Mouse (Mus musculus) erythroblast, embryonic 14.5 days (primary cell): Measurements from ENCODE around the gene Kcnk12. TPM values are rescaled to one million over a fixed set of nuclear protein-coding genes. Genes with fewer than 3 reads are reported as not detected.

Experiments
- H3K27me3 ChIP-seq: 2 replicates; pipeline ENCODE4 v1.6.1; 2012; ENCODE audit warnings: inconsistent platforms; ENCODE audit not compliant: control insufficient read depth
- H3K36me3 ChIP-seq: 2 replicates; pipeline ENCODE4 v1.6.1; 2012; ENCODE audit warnings: mild to moderate bottlenecking, inconsistent platforms; ENCODE audit not compliant: control insufficient read depth
- H3K4me1 ChIP-seq: 2 replicates; pipeline ENCODE4 v1.6.1; 2012; ENCODE audit warnings: inconsistent platforms; ENCODE audit not compliant: control insufficient read depth
- H3K4me3 ChIP-seq: replicated peaks from 2 replicates; pipeline ENCODE3; 2012; ENCODE audit warnings: moderate library complexity, mild to moderate bottlenecking, inconsistent platforms
- H3K9me3 ChIP-seq: 2 replicates; pipeline ENCODE4 v1.6.1; 2012; ENCODE audit warnings: low read length, inconsistent platforms, mixed read lengths; ENCODE audit not compliant: control insufficient read depth
- GATA1 ChIP-seq: IDR thresholded peaks from 2 replicates; pipeline ENCODE4 v1.6.1; 2012; ENCODE audit warnings: low read length, inconsistent platforms, mixed read lengths
- TAL1 ChIP-seq: IDR thresholded peaks from 3 replicates; pipeline ENCODE4 v1.6.1; 2012; ENCODE audit warnings: low read length, inconsistent platforms, mixed read lengths
- polyA plus RNA-seq: library from polyadenylated mRNA; stranded (reverse); fragments of >175 nt; gene quantifications from 2 replicates; pipeline ENCODE4 v1.2.3, GENCODE M21; 2012

Gene Kcnk12
- polyA plus RNA-seq, 1 experiment = 0.05 TPM

GRCm38 (mm10) chr17:87799212-87799947 is 1.6 kb upstream of the Kcnk12 start:
- no peaks in the 10 kb centered on the region for H3K36me3 ChIP-seq
- TF ChIP-seq GATA1 = no peak
- no peak for TF ChIP-seq TAL1
- H3K4me3 ChIP-seq = no peak overlapping the region
- H3K27me3 ChIP-seq = peaks cover 56% of the 10 kb centered on the region
- no peaks in the 10 kb centered on the region for H3K9me3 ChIP-seq
- H3K4me1 ChIP-seq = no peaks in the 10 kb centered on the region; the same call in 1 of the 2 replicates

GRCm38 (mm10) chr17:87798423-87798941 is 688 bp upstream of the Kcnk12 start:
- Histone ChIP-seq H3K27me3 (peaks cover 57% of the 10 kb centered on the region), H3K36me3 (no peaks in the 10 kb centered on the region), H3K9me3 (no peaks in the 10 kb centered on the region), H3K4me3 (no peak overlapping the region), H3K4me1 (no peaks in the 10 kb centered on the region; the same call in 1 of the 2 replicates)
- TF ChIP-seq TAL1 (no peak), GATA1 (no peak)

GRCm38 (mm10) chr17:87796881-87797416 is 845 bp downstream of the Kcnk12 start:
- Histone ChIP-seq H3K4me1 (no peaks in the 10 kb centered on the region; the same call in 1 of the 2 replicates), H3K36me3 (no peaks in the 10 kb centered on the region), H3K27me3 (peaks cover 57% of the 10 kb centered on the region), H3K4me3 (no peak overlapping the region), H3K9me3 (no peaks in the 10 kb centered on the region)
- no peak for TF ChIP-seq TAL1
- no peak for TF ChIP-seq GATA1

- Histone ChIP-seq H3K4me3 (no peak overlapping the region), H3K4me1 (no peaks in the 10 kb centered on the region; the same call in 1 of the 2 replicates), H3K9me3 (no peaks in the 10 kb centered on the region), H3K36me3 (no peaks in the 10 kb centered on the region), H3K27me3 (peaks cover 57% of the 10 kb centered on the region)
- no peak for TF ChIP-seq GATA1
- TF ChIP-seq TAL1 = no peak
Measured at GRCm38 (mm10) chr17:87795927-87796714, 1.7 kb downstream of the Kcnk12 start.

- H3K9me3 ChIP-seq = no peaks in the 10 kb centered on the region
- H3K4me1 ChIP-seq = no peaks in the 10 kb centered on the region; the same call in 1 of the 2 replicates
- no peaks in the 10 kb centered on the region for H3K36me3 ChIP-seq
- no peak for TF ChIP-seq GATA1
- no peak for TF ChIP-seq TAL1
- H3K27me3 ChIP-seq = peaks cover 52% of the 10 kb centered on the region
- no peak overlapping the region for H3K4me3 ChIP-seq
Measured at GRCm38 (mm10) chr17:87794801-87795200, 3.0 kb downstream of the Kcnk12 start.

GRCm38 (mm10) chr17:87793331-87793730 is 4.5 kb downstream of the Kcnk12 start:
- H3K27me3 ChIP-seq = peaks cover 38% of the 10 kb centered on the region
- no peak for TF ChIP-seq GATA1

GRCm38 (mm10) chr17:87792623-87793315 is 5.0 kb downstream of the Kcnk12 start:
- H3K9me3 ChIP-seq = no peaks in the 10 kb centered on the region
- H3K4me3 ChIP-seq = no peak overlapping the region
- H3K36me3 ChIP-seq = no peaks in the 10 kb centered on the region
- TF ChIP-seq GATA1 = no peak
- no peak for TF ChIP-seq TAL1
- no peaks in the 10 kb centered on the region; the same call in 1 of the 2 replicates for H3K4me1 ChIP-seq
- peaks cover 32% of the 10 kb centered on the region for H3K27me3 ChIP-seq

More at GRCm38 (mm10) chr17:87793331-87793730, 4.5 kb downstream of the Kcnk12 start:
- Histone ChIP-seq H3K36me3 (no peaks in the 10 kb centered on the region), H3K4me3 (no peak overlapping the region), H3K9me3 (no peaks in the 10 kb centered on the region), H3K4me1 (no peaks in the 10 kb centered on the region; the same call in 1 of the 2 replicates)

GRCm38 (mm10) chr17:87791517-87792098 is 6.2 kb downstream of the Kcnk12 start:
- Histone ChIP-seq H3K36me3 (no peaks in the 10 kb centered on the region), H3K4me1 (no peaks in the 10 kb centered on the region), H3K9me3 (no peaks in the 10 kb centered on the region), H3K27me3 (peaks cover 20% of the 10 kb centered on the region), H3K4me3 (no peak overlapping the region)
- TF ChIP-seq GATA1 (no peak), TAL1 (no peak)
